Mouse (Mus musculus): ENCODE measurements at regions not wholly inside any gene's neighbourhood (a gene's known extent, or its start where the extent isn't known, plus 50 kb on each side); places are given as distances from the start of the nearest gene placed in this dataset.

GRCm38 (mm10) chr13:110841949-110842348 lies 412.9 kb upstream of the Actbl2 start:
- Histone ChIP-seq H3K4me3 (ENCODE audit: low read depth, low read length) (no peak overlapping the region), H3K9me3 (ENCODE audit: control insufficient read depth, low read length) (no peaks in the 10 kb centered on the region), H3K27ac (replicated peaks; ENCODE audit: low read depth, low read length) (no peak overlapping the region), H3K27me3 (replicated peaks; ENCODE audit: control insufficient read depth, insufficient read depth, low read length) (no peaks in the 10 kb centered on the region), H3K9ac (ENCODE audit: low read depth, low read length) (no peak overlapping the region), H3K36me3 (ENCODE audit: control insufficient read depth, insufficient read depth, low read length) (no peaks in the 10 kb centered on the region), H3K4me1 (ENCODE audit: control insufficient read depth, insufficient read depth, low read length) (no peaks in the 10 kb centered on the region), H3K4me2 (ENCODE audit: low read depth, low read length) (no peak overlapping the region)
- no peak for ATAC-seq (ENCODE audit: low read depth)
- no peak for DNase-seq (ENCODE audit: low spot score)
- 90% methylated on average over 7 of the region's 7 CpGs for WGBS

- ATAC-seq (ENCODE audit: low read depth) = no peak
- Histone ChIP-seq H3K9me3 (ENCODE audit: control insufficient read depth, low read length) (no peaks in the 10 kb centered on the region), H3K9ac (ENCODE audit: low read depth, low read length) (no peak overlapping the region), H3K4me3 (ENCODE audit: low read depth, low read length) (no peak overlapping the region), H3K27me3 (replicated peaks; ENCODE audit: control insufficient read depth, insufficient read depth, low read length) (no peaks in the 10 kb centered on the region), H3K4me1 (ENCODE audit: control insufficient read depth, insufficient read depth, low read length) (no peaks in the 10 kb centered on the region), H3K4me2 (ENCODE audit: low read depth, low read length) (no peak overlapping the region), H3K27ac (replicated peaks; ENCODE audit: low read depth, low read length) (no peak overlapping the region), H3K36me3 (ENCODE audit: control insufficient read depth, insufficient read depth, low read length) (no peaks in the 10 kb centered on the region)
- 75% methylated on average over 2 of the region's 2 CpGs for WGBS
- peak; percentile 8 for DNase-seq (ENCODE audit: low spot score)
Observed at GRCm38 (mm10) chr13:110845695-110846094, 409.1 kb upstream of the Actbl2 start.

GRCm38 (mm10) chr13:110852996-110853727 lies 401.7 kb upstream of the Actbl2 start:
- H3K4me1 ChIP-seq (ENCODE audit: control insufficient read depth, insufficient read depth, low read length) = peaks cover 10% of the 10 kb centered on the region; the same call in 1 of the 2 replicates
- H3K9me3 ChIP-seq (ENCODE audit: control insufficient read depth, low read length) = no peaks in the 10 kb centered on the region
- 28% methylated on average over 2 of the region's 2 CpGs for WGBS
- ATAC-seq (ENCODE audit: low read depth) = peak; percentile 93
- H3K27ac ChIP-seq (replicated peaks; ENCODE audit: low read depth, low read length) = peak overlapping the region; percentile 10; the same call in 1 of the 2 replicates
- no peaks in the 10 kb centered on the region for H3K27me3 ChIP-seq (replicated peaks; ENCODE audit: control insufficient read depth, insufficient read depth, low read length)
- H3K4me3 ChIP-seq (ENCODE audit: low read depth, low read length) = no peak overlapping the region
- no peaks in the 10 kb centered on the region for H3K36me3 ChIP-seq (ENCODE audit: control insufficient read depth, insufficient read depth, low read length)
- H3K9ac ChIP-seq (ENCODE audit: low read depth, low read length) = no peak overlapping the region
- H3K4me2 ChIP-seq (ENCODE audit: low read depth, low read length) = no peak overlapping the region
- DNase-seq (ENCODE audit: low spot score) = peak; percentile 97

- H3K27me3 ChIP-seq (replicated peaks; ENCODE audit: control insufficient read depth, insufficient read depth, low read length) = no peaks in the 10 kb centered on the region
- no peak overlapping the region for H3K4me2 ChIP-seq (ENCODE audit: low read depth, low read length)
- peaks cover 10% of the 10 kb centered on the region; the same call in 1 of the 2 replicates for H3K4me1 ChIP-seq (ENCODE audit: control insufficient read depth, insufficient read depth, low read length)
- H3K4me3 ChIP-seq (ENCODE audit: low read depth, low read length) = no peak overlapping the region
- no peaks in the 10 kb centered on the region for H3K36me3 ChIP-seq (ENCODE audit: control insufficient read depth, insufficient read depth, low read length)
- DNase-seq (ENCODE audit: low spot score) (peak; percentile 71), ATAC-seq (ENCODE audit: low read depth) (no peak)
- no peak overlapping the region for H3K27ac ChIP-seq (replicated peaks; ENCODE audit: low read depth, low read length)
- no peak overlapping the region for H3K9ac ChIP-seq (ENCODE audit: low read depth, low read length)
- 34% methylated on average over 1 of the region's 1 CpGs for WGBS
- no peaks in the 10 kb centered on the region for H3K9me3 ChIP-seq (ENCODE audit: control insufficient read depth, low read length)
Observed at GRCm38 (mm10) chr13:110854213-110854612, 400.6 kb upstream of the Actbl2 start.

GRCm38 (mm10) chr13:110865902-110866512 lies 388.8 kb upstream of the Actbl2 start:
- no peak for DNase-seq (ENCODE audit: low spot score)
- peaks cover 4% of the 10 kb centered on the region; the same call in 1 of the 2 replicates for H3K4me1 ChIP-seq (ENCODE audit: control insufficient read depth, insufficient read depth, low read length)
- H3K36me3 ChIP-seq (ENCODE audit: control insufficient read depth, insufficient read depth, low read length) = no peaks in the 10 kb centered on the region
- H3K27ac ChIP-seq (replicated peaks; ENCODE audit: low read depth, low read length) = no peak overlapping the region
- no peak overlapping the region for H3K9ac ChIP-seq (ENCODE audit: low read depth, low read length)
- 21% methylated on average over 4 of the region's 4 CpGs for WGBS
- H3K9me3 ChIP-seq (ENCODE audit: control insufficient read depth, low read length) = no peaks in the 10 kb centered on the region
- no peaks in the 10 kb centered on the region for H3K27me3 ChIP-seq (replicated peaks; ENCODE audit: control insufficient read depth, insufficient read depth, low read length)
- H3K4me2 ChIP-seq (ENCODE audit: low read depth, low read length) = no peak overlapping the region
- ATAC-seq (ENCODE audit: low read depth) = no peak
- no peak overlapping the region for H3K4me3 ChIP-seq (ENCODE audit: low read depth, low read length)

GRCm38 (mm10) chr13:110866713-110867112 lies 388.1 kb upstream of the Actbl2 start:
- no peak overlapping the region for H3K4me3 ChIP-seq (ENCODE audit: low read depth, low read length)
- ATAC-seq (ENCODE audit: low read depth) (no peak; the same call in 1 of the 2 replicates), DNase-seq (ENCODE audit: low spot score) (peak; percentile 52)
- WGBS = 49% methylated on average over 2 of the region's 2 CpGs
- H3K4me2 ChIP-seq (ENCODE audit: low read depth, low read length) = no peak overlapping the region
- H3K27me3 ChIP-seq (replicated peaks; ENCODE audit: control insufficient read depth, insufficient read depth, low read length) = no peaks in the 10 kb centered on the region
- peaks cover 4% of the 10 kb centered on the region; the same call in 1 of the 2 replicates for H3K4me1 ChIP-seq (ENCODE audit: control insufficient read depth, insufficient read depth, low read length)
- no peak overlapping the region for H3K27ac ChIP-seq (replicated peaks; ENCODE audit: low read depth, low read length)
- H3K36me3 ChIP-seq (ENCODE audit: control insufficient read depth, insufficient read depth, low read length) = no peaks in the 10 kb centered on the region
- no peaks in the 10 kb centered on the region for H3K9me3 ChIP-seq (ENCODE audit: control insufficient read depth, low read length)
- H3K9ac ChIP-seq (ENCODE audit: low read depth, low read length) = no peak overlapping the region

GRCm38 (mm10) chr13:110871125-110871775 lies 383.6 kb upstream of the Actbl2 start:
- DNase-seq (ENCODE audit: low spot score) (no peak), ATAC-seq (ENCODE audit: low read depth) (no peak)
- Histone ChIP-seq H3K4me2 (ENCODE audit: low read depth, low read length) (no peak overlapping the region), H3K36me3 (ENCODE audit: control insufficient read depth, insufficient read depth, low read length) (no peaks in the 10 kb centered on the region), H3K27ac (replicated peaks; ENCODE audit: low read depth, low read length) (no peak overlapping the region), H3K9me3 (ENCODE audit: control insufficient read depth, low read length) (no peaks in the 10 kb centered on the region), H3K9ac (ENCODE audit: low read depth, low read length) (no peak overlapping the region), H3K4me1 (ENCODE audit: control insufficient read depth, insufficient read depth, low read length) (peaks cover 11% of the 10 kb centered on the region; the same call in 1 of the 2 replicates), H3K27me3 (replicated peaks; ENCODE audit: control insufficient read depth, insufficient read depth, low read length) (no peaks in the 10 kb centered on the region), H3K4me3 (ENCODE audit: low read depth, low read length) (no peak overlapping the region)
- WGBS = 43% methylated on average over 4 of the region's 4 CpGs

GRCm38 (mm10) chr13:110871776-110872135 lies 383.1 kb upstream of the Actbl2 start:
- WGBS = 47% methylated on average over 1 of the region's 1 CpGs
- H3K27ac ChIP-seq (replicated peaks; ENCODE audit: low read depth, low read length) = no peak overlapping the region
- no peak overlapping the region for H3K4me2 ChIP-seq (ENCODE audit: low read depth, low read length)
- no peak overlapping the region for H3K4me3 ChIP-seq (ENCODE audit: low read depth, low read length)
- H3K36me3 ChIP-seq (ENCODE audit: control insufficient read depth, insufficient read depth, low read length) = no peaks in the 10 kb centered on the region
- ATAC-seq (ENCODE audit: low read depth) (no peak), DNase-seq (ENCODE audit: low spot score) (no peak)
- no peak overlapping the region for H3K9ac ChIP-seq (ENCODE audit: low read depth, low read length)
- no peaks in the 10 kb centered on the region for H3K27me3 ChIP-seq (replicated peaks; ENCODE audit: control insufficient read depth, insufficient read depth, low read length)
- H3K9me3 ChIP-seq (ENCODE audit: control insufficient read depth, low read length) = no peaks in the 10 kb centered on the region
- H3K4me1 ChIP-seq (ENCODE audit: control insufficient read depth, insufficient read depth, low read length) = peaks cover 10% of the 10 kb centered on the region; the same call in 1 of the 2 replicates
